Mouse (Mus musculus): Measurements from ENCODE around the gene Galntl6.

DNA sequence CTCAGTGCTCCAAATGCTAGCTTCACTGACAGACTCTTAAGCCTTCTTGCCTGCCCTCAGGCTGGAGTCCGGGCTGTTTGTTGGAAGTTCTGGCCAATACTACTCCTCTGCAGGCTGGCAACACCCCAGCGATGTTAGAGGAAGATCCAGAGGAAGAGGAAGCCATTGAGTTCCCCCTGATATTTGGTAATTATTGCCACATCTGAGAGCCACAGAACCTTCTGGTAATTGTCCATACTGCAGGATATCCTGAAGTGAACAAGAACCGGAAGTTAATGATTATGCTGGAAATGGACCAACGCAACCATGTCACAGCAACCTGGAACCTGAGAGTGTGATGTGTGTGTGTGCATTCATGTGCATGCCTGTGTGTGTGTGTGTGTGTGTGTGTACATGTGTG is 1111.2 kb downstream of the Galntl6 start:
- TF ChIP-seq CTCF (IDR thresholded peaks at IDR 0.05) (no peak), EP300 (IDR thresholded peaks at IDR 0.05) (no peak)

All from lung, postnatal 0 days (tissue).